Mouse (Mus musculus): ENCODE results near the gene Dhx15. TPM values are rescaled to one million over a fixed set of nuclear protein-coding genes. Genes with fewer than 3 reads are reported as not detected.
"Not testable (repeated sequence)": the region's sequence is repeated elsewhere in the genome, so short reads cannot be mapped to it uniquely, and the experiment has no call there.

The Dhx15 gene
- 92.1 and 98.2 TPM in 2 replicates for polyA plus RNA-seq (2012; rRNA removed)

GRCm38 (mm10) chr5:52190371-52191179 lies at the start of gene Dhx15:
Gene Dhx15 (minus strand): TSS chr5:52190514.
- DNase-seq (ENCODE audit: extremely low spot score in 1 of 2, low spot score in 1 of 2), result peak; percentile 86 to 93

- no peak for DNase-seq (ENCODE audit: extremely low spot score in 1 of 2, low spot score in 1 of 2)
Measured at GRCm38 (mm10) chr5:52238877-52239276, 48.6 kb upstream of the Dhx15 start.

GRCm38 (mm10) chr5:52237956-52238735 lies 47.8 kb upstream of the Dhx15 start:
- DNase-seq (ENCODE audit: extremely low spot score in 1 of 2, low spot score in 1 of 2), result no peak

- not testable (repeated sequence) for DNase-seq (ENCODE audit: extremely low spot score in 1 of 2, low spot score in 1 of 2)
Measured at GRCm38 (mm10) chr5:52236585-52236984, 46.3 kb upstream of the Dhx15 start.

- no peak for DNase-seq (ENCODE audit: extremely low spot score in 1 of 2, low spot score in 1 of 2)
Measured at GRCm38 (mm10) chr5:52234570-52234969, 44.3 kb upstream of the Dhx15 start.

- DNase-seq (ENCODE audit: extremely low spot score in 1 of 2, low spot score in 1 of 2), result no peak
Measured at GRCm38 (mm10) chr5:52233891-52234290, 43.6 kb upstream of the Dhx15 start.

- no peak for DNase-seq (ENCODE audit: extremely low spot score in 1 of 2, low spot score in 1 of 2)
Measured at GRCm38 (mm10) chr5:52232611-52233010, 42.3 kb upstream of the Dhx15 start.

GRCm38 (mm10) chr5:52232199-52232598 lies 41.9 kb upstream of the Dhx15 start:
- no peak for DNase-seq (ENCODE audit: extremely low spot score in 1 of 2, low spot score in 1 of 2)

GRCm38 (mm10) chr5:52230466-52230865 lies 40.2 kb upstream of the Dhx15 start:
- DNase-seq (ENCODE audit: extremely low spot score in 1 of 2, low spot score in 1 of 2), result no peak

- no peak for DNase-seq (ENCODE audit: extremely low spot score in 1 of 2, low spot score in 1 of 2)
Measured at GRCm38 (mm10) chr5:52226677-52227076, 36.4 kb upstream of the Dhx15 start.

GRCm38 (mm10) chr5:52221596-52221995 lies 31.3 kb upstream of the Dhx15 start:
- no peak for DNase-seq (ENCODE audit: extremely low spot score in 1 of 2, low spot score in 1 of 2)

GRCm38 (mm10) chr5:52220013-52220804 lies 29.9 kb upstream of the Dhx15 start:
- DNase-seq (ENCODE audit: extremely low spot score in 1 of 2, low spot score in 1 of 2), result peak in 1 of 2 experiments; percentile 40

- no peak for DNase-seq (ENCODE audit: extremely low spot score in 1 of 2, low spot score in 1 of 2)
Measured at GRCm38 (mm10) chr5:52218238-52218637, 27.9 kb upstream of the Dhx15 start.

- DNase-seq (ENCODE audit: extremely low spot score in 1 of 2, low spot score in 1 of 2), result peak; percentile 48 to 49
Measured at GRCm38 (mm10) chr5:52213143-52213900, 23.0 kb upstream of the Dhx15 start.

GRCm38 (mm10) chr5:52191180-52191468 lies 810 bp upstream of the Dhx15 start:
- no peak for DNase-seq (ENCODE audit: extremely low spot score in 1 of 2, low spot score in 1 of 2)

GRCm38 (mm10) chr5:52189664-52190365 lies 499 bp downstream of the Dhx15 start:
- DNase-seq (ENCODE audit: extremely low spot score in 1 of 2, low spot score in 1 of 2), result peak; percentile 6 to 28

GRCm38 (mm10) chr5:52188206-52188605 lies 2.1 kb downstream of the Dhx15 start:
- no peak for DNase-seq (ENCODE audit: extremely low spot score in 1 of 2, low spot score in 1 of 2)

- DNase-seq (ENCODE audit: extremely low spot score in 1 of 2, low spot score in 1 of 2), result no peak
Measured at GRCm38 (mm10) chr5:52177326-52177725, 13.0 kb downstream of the Dhx15 start.

GRCm38 (mm10) chr5:52168468-52168867 lies 21.8 kb downstream of the Dhx15 start:
- no peak for DNase-seq (ENCODE audit: extremely low spot score in 1 of 2, low spot score in 1 of 2)

- no peak for DNase-seq (ENCODE audit: extremely low spot score in 1 of 2, low spot score in 1 of 2)
Measured at GRCm38 (mm10) chr5:52149138-52149537, 41.2 kb downstream of the Dhx15 start.
